Mouse (Mus musculus) stomach, postnatal 0 days (tissue): ENCODE data around the gene Lrrc46.

ENCODE experiments used
- CTCF ChIP-seq: IDR thresholded peaks from 2 replicates; pipeline ENCODE4 v1.5.1; 2016; ENCODE audit warnings: antibody characterized with exemption, low read depth, mild to moderate bottlenecking, moderate library complexity
- EP300 ChIP-seq: optimal IDR thresholded peaks from 2 replicates; pipeline ENCODE3; 2016; ENCODE audit warnings: antibody characterized with exemption

DNA sequence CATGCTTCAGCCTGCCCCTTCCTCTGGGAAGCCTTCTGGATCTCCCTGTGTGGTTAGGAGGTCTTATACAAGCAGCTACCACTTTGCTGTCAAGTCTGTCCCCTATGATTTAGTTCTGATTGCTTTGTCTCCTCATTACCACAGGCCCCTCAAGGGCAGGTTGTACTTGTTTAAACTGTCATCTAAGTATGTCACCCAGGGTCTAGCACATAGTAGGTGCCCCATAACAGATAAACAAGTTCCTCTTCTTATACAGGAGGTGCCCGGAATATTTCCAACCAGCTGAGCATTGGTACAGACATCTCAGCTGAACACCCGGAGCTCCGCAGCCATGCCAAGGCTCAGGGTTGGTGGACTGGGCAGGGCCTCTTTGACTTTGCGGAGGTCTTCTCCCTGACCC is 8.7 kb downstream of the Lrrc46 start:
- TF ChIP-seq CTCF = no peak
- no peak for TF ChIP-seq EP300
